Mouse (Mus musculus) kidney, adult 2 months (tissue): Measurements from ENCODE around the gene Foxl1. TPM values are rescaled to one million over a fixed set of nuclear protein-coding genes. Genes with fewer than 3 reads are reported as not detected.
A peak's percentile ranks its signal among the peaks of the same experiment; 100 is the strongest.

Experiments
- DNase-seq: peaks from one replicate; pipeline ENCODE4 v3.0.0; 2021
- H3K27ac ChIP-seq: fragments of 200-500 bp; 2 replicates; pipeline ENCODE4 v1.5.1; 2012; ENCODE audit warnings: low read depth, low read length, control low read depth, inconsistent platforms; ENCODE audit not compliant: insufficient read depth
- H3K27me3 ChIP-seq: fragments of 200-500 bp; replicated peaks from 2 replicates; pipeline ENCODE4 v1.6.1; 2012; ENCODE audit warnings: mild to moderate bottlenecking, moderate library complexity, low read length, inconsistent platforms; ENCODE audit not compliant: control insufficient read depth, insufficient read depth
- H3K36me3 ChIP-seq: fragments of 200-500 bp; 2 replicates; pipeline ENCODE4 v1.6.1; 2012; ENCODE audit warnings: mild to moderate bottlenecking, moderate library complexity, low read length, inconsistent platforms; ENCODE audit not compliant: control insufficient read depth, insufficient read depth
- H3K4me1 ChIP-seq: fragments of 200-500 bp; 2 replicates; pipeline ENCODE4 v1.6.1; 2011; ENCODE audit warnings: low read length; ENCODE audit not compliant: control insufficient read depth, insufficient read depth
- H3K4me3 ChIP-seq: fragments of 200-500 bp; 2 replicates; pipeline ENCODE4 v1.5.1; 2011; ENCODE audit warnings: mild to moderate bottlenecking, low read depth, low read length, control low read depth; ENCODE audit not compliant: insufficient read depth
- CTCF ChIP-seq: fragments of 200-500 bp; conservative IDR thresholded peaks from 2 replicates; pipeline ENCODE4 v1.5.1; 2011; ENCODE audit warnings: low read depth, mild to moderate bottlenecking, control low read depth, low read length, moderate library complexity, mixed read lengths; ENCODE audit not compliant: insufficient read depth, insufficient read length
- POLR2A ChIP-seq: fragments of 200-500 bp; IDR thresholded peaks from one replicate; pipeline ENCODE4 v1.6.1; 2011; ENCODE audit warnings: low read depth, low read length, control low read depth
- WGBS: fragments of 180-500 bp; shearing (Covaris S2); methylation state at CpG from one replicate; pipeline ENCODE4 v1.1.7; 2018; 5-methylcytosine and 5-hydroxymethylcytosine counted together
- polyA plus RNA-seq: library from polyadenylated mRNA; depleted of rRNA; stranded (reverse); fragments of >200 nt; gene quantifications from 2 replicates; pipeline ENCODE4 v1.2.3, GENCODE M21; 2012

Foxl1 gene
- polyA plus RNA-seq, 1 experiment, result 0.75 TPM

DNA sequence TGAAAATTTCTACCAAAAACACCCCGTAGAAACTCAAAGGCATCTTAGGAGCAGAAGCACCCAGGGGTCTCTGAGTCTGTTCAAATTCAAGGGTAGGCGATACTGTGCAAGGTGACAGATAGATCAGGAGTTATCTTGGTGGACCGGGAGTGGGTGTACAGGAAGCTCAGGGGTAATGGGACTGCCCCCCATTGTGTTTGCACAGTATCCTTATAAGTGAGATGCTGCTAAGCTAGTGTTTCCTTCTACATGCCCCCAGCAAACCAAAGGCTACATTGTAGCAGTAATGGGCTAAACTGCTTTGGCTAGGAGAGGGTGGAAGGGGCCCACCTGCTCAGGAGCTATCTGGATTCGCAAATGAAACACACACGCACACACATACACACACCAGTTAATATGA is 33.7 kb downstream of the Foxl1 start:
- no peak overlapping the region for H3K27ac ChIP-seq
- 91% methylated on average over 5 of the region's 5 CpGs for WGBS

DNA sequence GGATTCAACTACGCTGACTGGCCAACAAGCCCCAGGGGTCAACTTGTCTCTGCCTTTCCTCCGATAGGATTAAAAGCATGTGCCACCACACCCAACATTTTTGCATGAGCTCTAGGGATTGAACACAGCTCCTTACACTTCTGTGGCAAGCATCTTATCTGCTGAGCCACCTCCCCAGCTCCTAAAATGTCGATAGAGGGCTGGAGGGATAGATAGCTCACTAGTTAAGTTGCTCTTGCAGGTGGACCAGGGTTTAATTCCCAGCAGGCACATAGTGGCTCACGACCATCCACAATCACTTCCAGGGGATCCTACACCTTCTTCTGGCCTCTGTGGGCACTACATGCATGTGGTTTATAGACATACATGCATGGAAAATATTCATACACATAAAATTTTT is 34.7 kb downstream of the Foxl1 start:
- Histone ChIP-seq H3K4me3 (no peak overlapping the region), H3K27me3 (no peaks in the 10 kb centered on the region), H3K4me1 (0 out of 2 replicates have a peak, but pooled peaks cover 4% of the 10 kb centered on the region), H3K27ac (no peak overlapping the region), H3K36me3 (no peaks in the 10 kb centered on the region)
- 89% methylated on average over 4 of the region's 4 CpGs for WGBS
- TF ChIP-seq CTCF, result no peak
- TF ChIP-seq POLR2A, result no peak
- no peak for DNase-seq

More for the DNA sequence above, 33.7 kb downstream of the Foxl1 start:
- no peak overlapping the region for H3K4me3 ChIP-seq
- no peaks in the 10 kb centered on the region for H3K27me3 ChIP-seq
- no peaks in the 10 kb centered on the region for H3K36me3 ChIP-seq
- TF ChIP-seq POLR2A (no peak), CTCF (no peak)
- 0 out of 2 replicates have a peak, but pooled peaks cover 4% of the 10 kb centered on the region for H3K4me1 ChIP-seq
- DNase-seq, result no peak

DNA sequence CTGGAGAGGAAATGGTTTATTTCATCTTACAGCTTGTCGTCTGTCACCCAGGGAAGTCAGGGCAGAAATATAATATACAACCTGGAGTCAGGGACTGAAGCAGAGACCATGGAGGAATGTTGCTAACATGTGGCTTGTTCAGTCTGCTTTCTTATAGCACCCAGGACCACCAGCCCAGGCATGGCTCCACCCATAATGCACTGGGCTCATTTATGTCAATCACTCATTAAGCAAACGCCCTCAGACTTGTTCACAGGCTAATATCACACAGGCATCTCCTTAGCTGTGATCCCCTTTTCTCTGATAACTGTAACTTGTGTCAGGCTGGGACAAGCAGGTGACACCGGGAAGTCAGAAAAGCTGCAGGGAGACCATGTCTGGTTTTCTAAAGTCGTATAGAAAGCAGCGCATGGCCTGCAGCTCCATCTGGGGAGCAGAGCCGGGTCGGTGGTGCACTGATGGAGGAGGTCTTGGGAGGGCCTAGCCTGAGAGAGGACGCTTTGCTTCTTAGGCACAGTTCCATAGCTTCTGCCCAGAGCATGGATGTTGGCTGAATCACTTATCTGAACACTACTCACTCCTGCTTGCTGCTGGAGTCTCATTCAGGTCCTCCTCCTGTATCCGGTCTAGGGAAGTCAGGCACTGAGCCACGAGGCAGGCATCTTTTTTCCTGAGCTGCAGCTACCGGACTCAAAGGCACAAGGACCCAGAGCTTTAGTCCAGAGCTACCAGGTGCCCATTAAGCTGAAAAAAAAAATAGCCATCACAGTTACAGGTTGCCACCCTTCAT is 35.4 kb downstream of the Foxl1 start:
- Histone ChIP-seq H3K4me3 (no peak overlapping the region), H3K36me3 (no peaks in the 10 kb centered on the region), H3K4me1 (0 out of 2 replicates have a peak, but pooled peaks cover 4% of the 10 kb centered on the region), H3K27me3 (no peaks in the 10 kb centered on the region), H3K27ac (no peak overlapping the region)
- DNase-seq, result peak; percentile 35
- TF ChIP-seq POLR2A, result no peak
- TF ChIP-seq CTCF, result no peak
- 69% methylated on average over 11 of the region's 11 CpGs for WGBS

DNA sequence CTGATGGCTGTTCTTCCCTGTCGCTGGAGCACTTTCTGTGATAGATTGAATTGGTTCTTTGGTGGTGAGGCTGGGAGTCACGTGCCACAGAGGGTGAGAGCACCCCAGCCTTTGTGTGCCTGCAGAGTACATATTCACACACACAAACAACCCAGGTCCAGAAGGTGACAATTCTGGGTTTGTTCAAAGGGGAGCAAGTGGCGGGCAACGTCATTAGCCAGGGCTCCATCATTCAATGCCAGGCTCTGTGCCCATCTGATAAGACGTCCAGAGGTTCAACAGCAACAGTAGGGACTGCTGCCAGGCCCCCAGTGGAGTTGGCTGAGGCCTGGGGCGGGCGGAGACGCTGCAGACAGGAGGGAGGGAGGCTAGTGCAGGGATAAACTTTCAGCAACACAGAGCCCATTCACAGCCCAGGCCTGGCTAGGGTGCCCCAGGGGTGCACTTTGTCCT is 36.3 kb downstream of the Foxl1 start:
- no peak overlapping the region for H3K27ac ChIP-seq
- TF ChIP-seq POLR2A (no peak), CTCF (no peak)
- 0 out of 2 replicates have a peak, but pooled peaks cover 4% of the 10 kb centered on the region for H3K4me1 ChIP-seq
- WGBS, result 54% methylated on average over 8 of the region's 8 CpGs
- H3K36me3 ChIP-seq, result no peaks in the 10 kb centered on the region
- DNase-seq, result peak; percentile 69
- H3K4me3 ChIP-seq, result no peak overlapping the region
- H3K27me3 ChIP-seq, result no peaks in the 10 kb centered on the region

DNA sequence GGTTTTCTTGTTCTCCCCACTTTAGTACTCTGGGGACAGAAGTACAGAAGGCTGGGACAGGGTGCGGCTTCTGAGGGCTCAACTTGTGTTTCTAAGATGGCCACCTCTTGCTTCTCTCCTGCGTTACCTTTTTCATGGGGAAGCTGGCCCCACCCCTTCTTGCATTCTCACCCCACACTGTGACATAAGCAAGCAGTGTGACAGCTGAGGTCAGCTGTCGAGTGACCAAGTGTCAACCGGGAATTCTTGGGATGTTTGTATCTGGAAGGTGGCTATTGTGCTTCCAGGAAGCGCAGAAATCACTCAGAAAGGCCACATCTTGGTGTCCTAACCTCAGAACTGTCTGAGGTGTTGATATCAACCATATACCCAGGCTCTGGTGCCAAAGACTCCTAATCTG is 40.3 kb downstream of the Foxl1 start:
- WGBS, result 81% methylated on average over 5 of the region's 5 CpGs
- DNase-seq, result no peak
- TF ChIP-seq POLR2A (no peak), CTCF (no peak)
- no peak overlapping the region for H3K27ac ChIP-seq
- no peaks in the 10 kb centered on the region for H3K36me3 ChIP-seq
- no peak overlapping the region for H3K4me3 ChIP-seq
- no peaks in the 10 kb centered on the region for H3K27me3 ChIP-seq
- H3K4me1 ChIP-seq, result 0 out of 2 replicates have a peak, but pooled peaks cover 4% of the 10 kb centered on the region

DNA sequence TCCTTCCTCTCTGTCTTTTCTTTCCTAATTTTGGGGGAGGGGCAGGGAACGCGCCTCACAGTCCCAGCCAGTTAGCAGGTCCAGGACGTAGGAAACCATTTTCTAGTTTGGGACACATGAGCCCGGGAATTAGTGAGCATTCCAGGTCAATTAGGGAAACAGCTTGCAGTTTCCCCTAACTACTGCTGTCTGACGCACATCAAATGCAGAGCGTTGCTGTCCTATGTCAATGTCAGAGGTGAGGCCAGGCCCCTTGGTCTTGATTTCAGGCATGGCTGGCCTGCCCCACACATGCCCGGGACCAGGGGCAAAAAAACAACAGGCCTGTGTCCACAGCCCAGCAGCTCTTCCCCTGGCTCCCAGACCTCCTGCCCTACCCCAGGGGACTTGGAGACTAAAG is 42.4 kb downstream of the Foxl1 start:
- TF ChIP-seq CTCF, result no peak
- no peak for TF ChIP-seq POLR2A
- no peaks in the 10 kb centered on the region for H3K27me3 ChIP-seq
- H3K4me1 ChIP-seq, result no peaks in the 10 kb centered on the region
- no peak overlapping the region for H3K27ac ChIP-seq
- H3K4me3 ChIP-seq, result no peak overlapping the region
- DNase-seq, result no peak
- 38% methylated on average over 7 of the region's 7 CpGs for WGBS
- no peaks in the 10 kb centered on the region for H3K36me3 ChIP-seq
